Mouse (Mus musculus) kidney, adult 2 months (tissue): Measurements from ENCODE around the gene Pbxip1.

Experiments
- CTCF ChIP-seq: fragments of 200-500 bp; conservative IDR thresholded peaks from 2 replicates; pipeline ENCODE4 v1.5.1; 2011; ENCODE audit warnings: low read depth, mild to moderate bottlenecking, control low read depth, low read length, moderate library complexity, mixed read lengths; ENCODE audit not compliant: insufficient read depth, insufficient read length
- POLR2A ChIP-seq: fragments of 200-500 bp; IDR thresholded peaks from one replicate; pipeline ENCODE4 v1.6.1; 2011; ENCODE audit warnings: low read depth, low read length, control low read depth

DNA sequence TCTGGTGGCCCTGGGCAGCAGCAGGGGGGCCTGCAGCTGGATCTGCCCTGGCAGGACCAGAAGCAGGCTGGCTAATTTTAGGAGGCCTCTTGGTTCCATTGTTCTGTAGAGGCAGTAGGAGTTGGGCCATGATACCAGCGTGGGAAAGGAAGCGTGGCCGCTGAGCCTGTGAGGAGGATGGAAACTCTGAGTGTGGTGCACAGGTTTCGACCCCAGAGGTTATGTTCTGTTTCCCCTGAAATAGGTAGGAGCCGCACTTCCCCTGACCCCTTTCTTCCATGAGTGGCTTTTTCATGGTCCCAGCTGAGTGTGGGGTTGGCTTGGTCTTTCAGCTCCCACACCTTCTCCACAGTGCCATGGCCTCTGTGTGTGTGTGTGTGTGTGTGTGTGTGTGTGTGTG, 55.1 kb downstream of the Pbxip1 start:
- no peak for TF ChIP-seq POLR2A
- no peak for TF ChIP-seq CTCF
